Mouse (Mus musculus) hindbrain, embryonic 15.5 days (tissue): ENCODE measurements at regions not wholly inside any gene's neighbourhood (a gene's known extent, or its start where the extent isn't known, plus 50 kb on each side); places are given as distances from the start of the nearest gene placed in this dataset.

ENCODE experiments used
- ATAC-seq: fragments of 200-750 bp; cut with Nextera tagmentation; 2 replicates; pipeline ENCODE4 v1.8.0; 2017; ENCODE audit warnings: low read depth, moderate number of reproducible peaks, moderate TSS enrichment; ENCODE audit not compliant: low FRiP score
- H3K27ac ChIP-seq: fragments of 300-500 bp; sonication (generic); replicated peaks from 2 replicates; pipeline ENCODE4 v1.5.1; 2015; ENCODE audit warnings: mild to moderate bottlenecking, inconsistent platforms
- H3K27me3 ChIP-seq: fragments of 300-500 bp; sonication (generic); 2 replicates; pipeline ENCODE4 v1.6.1; 2015; ENCODE audit warnings: control low read depth, inconsistent platforms
- H3K36me3 ChIP-seq: fragments of 300-500 bp; sonication (generic); 2 replicates; pipeline ENCODE4 v1.6.1; 2015; ENCODE audit warnings: control low read depth, inconsistent platforms
- H3K4me1 ChIP-seq: fragments of 300-500 bp; sonication (generic); replicated peaks from 2 replicates; pipeline ENCODE4 v1.6.1; 2015; ENCODE audit warnings: control low read depth, inconsistent platforms
- H3K4me2 ChIP-seq: fragments of 300-500 bp; sonication (generic); 2 replicates; pipeline ENCODE4 v1.6.1; 2015; ENCODE audit warnings: moderate library complexity, mild to moderate bottlenecking, inconsistent platforms
- H3K4me3 ChIP-seq: fragments of 300-500 bp; sonication (generic); 2 replicates; pipeline ENCODE4 v1.5.1; 2015; ENCODE audit warnings: mild to moderate bottlenecking, inconsistent platforms
- H3K9ac ChIP-seq: fragments of 300-500 bp; sonication (generic); 2 replicates; pipeline ENCODE4 v1.6.1; 2015; ENCODE audit warnings: inconsistent platforms
- H3K9me3 ChIP-seq: fragments of 300-500 bp; sonication (generic); 2 replicates; pipeline ENCODE4 v1.6.1; 2016; ENCODE audit warnings: control low read depth, inconsistent platforms
- whole genome bisulfite sequencing: fragments of 180-500 bp; shearing (Covaris S2); methylation state at CpG from one replicate; pipeline ENCODE4 v1.1.7; 2015; 5-methylcytosine and 5-hydroxymethylcytosine counted together

GRCm38 (mm10) chr16:26234113-26234512 lies 128.5 kb upstream of the P3h2 start:
- no peak overlapping the region for H3K9ac ChIP-seq
- WGBS, result 15% methylated on average over 3 of the region's 3 CpGs
- no peak overlapping the region for H3K4me2 ChIP-seq
- H3K27ac ChIP-seq, result no peak overlapping the region
- no peaks in the 10 kb centered on the region for H3K36me3 ChIP-seq
- no peaks in the 10 kb centered on the region for H3K27me3 ChIP-seq
- H3K4me3 ChIP-seq, result no peak overlapping the region
- no peaks in the 10 kb centered on the region for H3K4me1 ChIP-seq
- H3K9me3 ChIP-seq, result no peaks in the 10 kb centered on the region
- ATAC-seq, result peak; percentile 93

- Histone ChIP-seq H3K4me3 (no peak overlapping the region), H3K4me1 (no peaks in the 10 kb centered on the region), H3K27ac (no peak overlapping the region), H3K27me3 (no peaks in the 10 kb centered on the region), H3K36me3 (no peaks in the 10 kb centered on the region), H3K9ac (no peak overlapping the region), H3K4me2 (no peak overlapping the region), H3K9me3 (no peaks in the 10 kb centered on the region)
- ATAC-seq, result no peak
- 92% methylated on average over 1 of the region's 1 CpGs for WGBS
Observed at GRCm38 (mm10) chr16:26231110-26231509, 125.5 kb upstream of the P3h2 start.

- no peak for ATAC-seq
- no peaks in the 10 kb centered on the region for H3K27me3 ChIP-seq
- H3K4me2 ChIP-seq, result no peak overlapping the region
- H3K4me3 ChIP-seq, result no peak overlapping the region
- WGBS, result 89% methylated on average over 3 of the region's 3 CpGs
- H3K9ac ChIP-seq, result no peak overlapping the region
- no peaks in the 10 kb centered on the region for H3K36me3 ChIP-seq
- no peaks in the 10 kb centered on the region for H3K4me1 ChIP-seq
- H3K9me3 ChIP-seq, result no peaks in the 10 kb centered on the region
- no peak overlapping the region for H3K27ac ChIP-seq
Observed at GRCm38 (mm10) chr16:26211418-26211817, 105.8 kb upstream of the P3h2 start.

DNA sequence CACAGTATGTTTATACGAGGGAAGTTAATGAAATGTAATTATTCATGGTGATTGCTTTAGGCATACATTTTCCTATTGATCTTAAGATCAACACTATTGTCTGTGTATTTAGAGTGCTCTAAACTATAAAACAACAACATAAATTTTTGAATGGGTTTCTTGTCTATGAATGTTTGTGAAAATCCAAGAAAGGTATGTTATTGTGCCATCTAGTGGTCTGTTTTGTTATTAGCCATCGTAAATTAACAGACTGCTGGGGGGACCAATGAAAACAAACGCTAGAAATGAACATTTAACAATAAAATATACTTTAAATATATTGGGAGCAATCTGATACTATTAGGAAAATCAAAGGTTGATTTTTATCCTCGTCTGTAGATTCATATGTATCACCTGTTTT lies 93.5 kb upstream of the P3h2 start:
- WGBS, result 26% methylated on average over 4 of the region's 4 CpGs
- no peak for ATAC-seq
- Histone ChIP-seq H3K4me3 (no peak overlapping the region), H3K9ac (no peak overlapping the region), H3K27ac (no peak overlapping the region), H3K4me2 (no peak overlapping the region), H3K36me3 (no peaks in the 10 kb centered on the region), H3K9me3 (no peaks in the 10 kb centered on the region), H3K27me3 (no peaks in the 10 kb centered on the region; the same call in 1 of the 2 replicates), H3K4me1 (no peaks in the 10 kb centered on the region)

GRCm38 (mm10) chr16:26196345-26196744 lies 90.8 kb upstream of the P3h2 start:
- no peak for ATAC-seq
- no peaks in the 10 kb centered on the region; the same call in 1 of the 2 replicates for H3K27me3 ChIP-seq
- H3K9me3 ChIP-seq, result no peaks in the 10 kb centered on the region

GRCm38 (mm10) chr16:26185288-26186281 lies 80.0 kb upstream of the P3h2 start:
- no peaks in the 10 kb centered on the region for H3K4me1 ChIP-seq
- H3K4me3 ChIP-seq, result no peak overlapping the region
- 65% methylated on average over 8 of the region's 8 CpGs for WGBS
- no peak overlapping the region for H3K9ac ChIP-seq
- H3K9me3 ChIP-seq, result 0 out of 2 replicates have a peak, but pooled peaks cover 4% of the 10 kb centered on the region
- no peak overlapping the region for H3K4me2 ChIP-seq
- H3K36me3 ChIP-seq, result no peaks in the 10 kb centered on the region
- H3K27ac ChIP-seq, result no peak overlapping the region
- no peaks in the 10 kb centered on the region for H3K27me3 ChIP-seq
- ATAC-seq, result no peak

More at GRCm38 (mm10) chr16:26196345-26196744, 90.8 kb upstream of the P3h2 start:
- Histone ChIP-seq H3K4me1 (no peaks in the 10 kb centered on the region), H3K36me3 (no peaks in the 10 kb centered on the region), H3K27ac (no peak overlapping the region), H3K4me3 (no peak overlapping the region), H3K9ac (no peak overlapping the region), H3K4me2 (no peak overlapping the region)

DNA sequence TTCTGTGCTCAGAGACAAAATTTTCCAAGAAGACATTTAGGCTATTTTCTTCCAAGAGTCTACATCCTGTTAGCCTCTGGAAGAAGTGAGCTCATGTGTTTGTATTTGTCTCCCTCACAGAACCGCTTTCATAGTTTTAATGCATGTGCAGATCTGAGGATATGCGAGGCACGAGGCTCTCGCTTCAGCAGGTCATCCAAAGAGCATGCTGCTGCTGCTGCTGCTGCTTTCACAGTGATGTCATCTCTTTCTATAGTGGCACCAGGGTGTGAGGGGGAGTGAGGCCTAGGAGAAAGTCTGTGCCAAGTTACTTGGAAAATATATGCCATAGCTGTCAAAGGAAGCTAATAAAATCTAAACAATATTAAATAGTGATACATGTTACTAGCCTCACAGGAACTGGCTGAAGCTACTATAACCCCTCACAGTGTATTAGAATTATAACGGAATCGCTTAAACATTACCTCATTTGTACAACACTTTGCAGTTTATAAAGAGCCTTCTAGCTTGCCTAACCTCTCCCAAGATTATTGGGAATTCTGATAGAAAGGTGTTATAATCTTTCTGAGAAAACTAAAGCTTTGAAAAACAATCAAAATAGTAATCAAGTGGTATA lies 79.2 kb upstream of the P3h2 start:
- Histone ChIP-seq H3K9me3 (0 out of 2 replicates have a peak, but pooled peaks cover 4% of the 10 kb centered on the region), H3K4me3 (no peak overlapping the region), H3K36me3 (no peaks in the 10 kb centered on the region), H3K4me2 (no peak overlapping the region), H3K27ac (no peak overlapping the region), H3K9ac (no peak overlapping the region), H3K4me1 (no peaks in the 10 kb centered on the region), H3K27me3 (no peaks in the 10 kb centered on the region)
- 64% methylated on average over 6 of the region's 6 CpGs for WGBS
- no peak for ATAC-seq

GRCm38 (mm10) chr16:26183530-26183929 lies 77.9 kb upstream of the P3h2 start:
- no peak for ATAC-seq
- Histone ChIP-seq H3K4me3 (no peak overlapping the region), H3K27ac (no peak overlapping the region), H3K4me1 (no peaks in the 10 kb centered on the region), H3K27me3 (no peaks in the 10 kb centered on the region), H3K9ac (no peak overlapping the region), H3K9me3 (0 out of 2 replicates have a peak, but pooled peaks cover under 1% of the 10 kb centered on the region), H3K4me2 (no peak overlapping the region), H3K36me3 (no peaks in the 10 kb centered on the region)

DNA sequence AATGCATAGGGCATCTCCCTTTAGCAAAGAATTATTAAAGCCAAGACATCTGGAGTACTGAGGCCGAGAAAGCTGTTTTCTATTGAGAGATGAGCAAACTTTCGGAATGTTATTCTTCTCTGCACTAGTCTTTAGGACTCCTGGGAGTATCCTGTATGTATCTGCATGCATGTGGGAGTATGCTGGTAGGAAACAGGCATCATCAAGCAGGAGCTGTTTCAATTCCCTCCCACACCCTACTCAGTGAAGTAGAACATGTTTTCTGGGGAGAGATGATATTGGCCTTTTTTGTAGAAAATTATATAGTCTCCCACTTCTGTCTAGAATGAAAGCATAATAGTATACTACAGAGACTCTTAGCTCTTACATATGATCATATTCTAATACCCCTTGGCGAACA lies 76.1 kb upstream of the P3h2 start:
- ATAC-seq, result no peak
- WGBS, result 84% methylated on average over 3 of the region's 3 CpGs
- Histone ChIP-seq H3K27ac (no peak overlapping the region), H3K9ac (no peak overlapping the region), H3K36me3 (no peaks in the 10 kb centered on the region), H3K27me3 (no peaks in the 10 kb centered on the region), H3K4me2 (no peak overlapping the region), H3K9me3 (no peaks in the 10 kb centered on the region), H3K4me3 (no peak overlapping the region), H3K4me1 (no peaks in the 10 kb centered on the region)

DNA sequence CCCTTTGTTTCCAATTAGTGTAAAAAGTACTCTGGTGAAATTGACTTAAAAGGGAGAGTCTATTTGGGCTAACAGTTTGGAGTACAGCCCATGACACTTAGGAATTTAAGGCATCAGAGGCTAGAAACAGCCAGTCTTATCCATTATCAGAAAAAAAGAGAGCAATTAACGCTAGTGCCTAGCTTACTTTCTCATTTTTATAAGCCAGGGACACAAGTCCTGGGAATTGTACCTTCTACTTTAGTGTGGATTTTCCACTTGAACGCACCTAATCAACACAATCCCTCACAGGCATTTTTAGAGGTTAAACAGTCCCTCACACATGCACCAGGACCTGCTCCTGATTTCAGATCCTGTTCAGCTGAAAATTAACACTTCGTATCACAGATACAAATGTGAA lies 65.9 kb upstream of the P3h2 start:
- Histone ChIP-seq H3K9me3 (no peaks in the 10 kb centered on the region), H3K4me2 (no peak overlapping the region), H3K36me3 (no peaks in the 10 kb centered on the region), H3K9ac (no peak overlapping the region), H3K4me3 (no peak overlapping the region), H3K27ac (no peak overlapping the region), H3K4me1 (no peaks in the 10 kb centered on the region), H3K27me3 (no peaks in the 10 kb centered on the region)
- ATAC-seq, result no peak
- 62% methylated on average over 3 of the region's 3 CpGs for WGBS

DNA sequence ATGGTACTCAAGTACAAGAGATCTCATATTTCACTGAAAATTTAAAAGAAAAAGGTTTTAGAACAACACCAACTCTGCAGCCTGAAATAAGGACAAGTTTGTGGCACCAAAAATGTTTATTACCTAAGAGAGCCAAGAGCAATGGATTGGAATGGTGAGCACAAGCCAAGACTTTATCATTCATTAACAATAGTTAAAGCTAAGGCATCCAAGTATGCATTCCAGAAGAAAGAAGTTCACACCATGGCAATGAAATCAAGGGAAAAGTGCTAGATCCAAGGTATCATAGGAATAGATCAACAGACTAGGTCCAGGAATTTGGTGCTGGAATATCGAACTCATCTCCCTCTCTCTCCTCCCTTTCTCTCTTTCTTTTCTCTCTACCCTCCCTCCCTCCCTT lies 63.8 kb upstream of the P3h2 start:
- Histone ChIP-seq H3K27me3 (no peaks in the 10 kb centered on the region), H3K9me3 (no peaks in the 10 kb centered on the region), H3K36me3 (no peaks in the 10 kb centered on the region), H3K4me3 (no peak overlapping the region), H3K4me1 (no peaks in the 10 kb centered on the region), H3K27ac (no peak overlapping the region), H3K9ac (no peak overlapping the region), H3K4me2 (no peak overlapping the region)
- no peak for ATAC-seq
- 95% methylated on average over 1 of the region's 1 CpGs for WGBS

DNA sequence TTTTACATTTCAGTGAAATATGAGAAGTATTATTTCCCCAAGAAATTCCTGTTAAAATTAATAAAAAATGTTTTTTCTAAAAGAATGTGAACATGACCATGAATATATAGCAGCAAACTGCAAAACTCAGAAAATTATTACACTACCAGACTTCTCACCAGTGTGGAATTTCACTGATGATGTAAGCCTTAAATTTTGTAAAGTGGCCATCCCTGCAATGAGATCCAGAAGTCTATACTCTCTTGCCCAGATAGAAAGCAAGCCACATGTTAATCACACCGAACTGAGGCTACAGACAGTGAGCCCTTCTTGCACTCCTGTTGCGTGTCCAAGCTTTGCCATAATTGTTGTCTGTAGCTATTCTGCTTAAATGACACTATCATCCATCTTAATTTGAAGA lies 62.6 kb upstream of the P3h2 start:
- no peaks in the 10 kb centered on the region for H3K9me3 ChIP-seq
- ATAC-seq, result no peak
- no peak overlapping the region for H3K4me3 ChIP-seq
- H3K36me3 ChIP-seq, result no peaks in the 10 kb centered on the region
- H3K27ac ChIP-seq, result no peak overlapping the region
- no peak overlapping the region for H3K9ac ChIP-seq
- no peak overlapping the region for H3K4me2 ChIP-seq
- H3K27me3 ChIP-seq, result no peaks in the 10 kb centered on the region
- WGBS, result 91% methylated on average over 2 of the region's 2 CpGs
- H3K4me1 ChIP-seq, result no peaks in the 10 kb centered on the region
